Mouse (Mus musculus) heart, embryonic 12.5 days (tissue): Measurements from ENCODE around the gene Abcg1. TPM values are rescaled to one million over a fixed set of nuclear protein-coding genes. Genes with fewer than 3 reads are reported as not detected.
A peak's percentile ranks its signal among the peaks of the same experiment; 100 is the strongest.

Source experiments
- ATAC-seq: fragments of 200-750 bp; cut with Nextera tagmentation; 2 replicates; pipeline ENCODE4 v1.8.0; 2017; ENCODE audit warnings: moderate TSS enrichment, moderate library complexity; ENCODE audit not compliant: insufficient number of reproducible peaks, low FRiP score
- H3K27ac ChIP-seq: fragments of 300-500 bp; sonication (generic); 2 replicates; pipeline ENCODE4 v1.5.1; 2016; ENCODE audit warnings: mild to moderate bottlenecking, moderate library complexity; ENCODE audit not compliant: poor library complexity, severe bottlenecking
- H3K27me3 ChIP-seq: fragments of 300-500 bp; sonication (generic); replicated peaks from 2 replicates; pipeline ENCODE4 v1.6.1; 2016; ENCODE audit warnings: mild to moderate bottlenecking, moderate library complexity
- H3K36me3 ChIP-seq: fragments of 300-500 bp; sonication (generic); 2 replicates; pipeline ENCODE4 v1.6.1; 2016; ENCODE audit warnings: mild to moderate bottlenecking, moderate library complexity
- H3K4me1 ChIP-seq: fragments of 300-500 bp; sonication (generic); replicated peaks from 2 replicates; pipeline ENCODE4 v1.6.1; 2016; ENCODE audit warnings: mild to moderate bottlenecking
- H3K4me2 ChIP-seq: fragments of 300-500 bp; sonication (generic); 2 replicates; pipeline ENCODE4 v1.6.1; 2016; ENCODE audit warnings: mild to moderate bottlenecking, moderate library complexity
- H3K4me3 ChIP-seq: fragments of 300-500 bp; sonication (generic); 2 replicates; pipeline ENCODE4 v1.5.1; 2016; ENCODE audit warnings: mild to moderate bottlenecking
- H3K9ac ChIP-seq: fragments of 300-500 bp; sonication (generic); 2 replicates; pipeline ENCODE4 v1.6.1; 2016; ENCODE audit warnings: mild to moderate bottlenecking, moderate library complexity
- H3K9me3 ChIP-seq: fragments of 300-500 bp; sonication (generic); replicated peaks from 2 replicates; pipeline ENCODE4 v1.6.1; 2016; ENCODE audit warnings: mild to moderate bottlenecking, moderate library complexity
- WGBS: fragments of 180-500 bp; shearing (Covaris S2); methylation state at CpG from one replicate; pipeline ENCODE4 v1.1.7; 2016; 5-methylcytosine and 5-hydroxymethylcytosine counted together
- polyA plus RNA-seq: library from polyadenylated mRNA; unstranded; fragments of >200 nt; fragmentation: Nextera tagmentation; extraction: Ambion mirVana; gene quantifications from 2 replicates; pipeline ENCODE4 v1.2.1, GENCODE M21; 2016

Abcg1 gene
- polyA plus RNA-seq, 1 experiment from 2014 or later, result 6.6 TPM

GRCm38 (mm10) chr17:31042751-31043150 lies 14.7 kb upstream of the Abcg1 start:
- H3K27me3 ChIP-seq, result no peaks in the 10 kb centered on the region
- H3K4me2 ChIP-seq, result no peak overlapping the region
- no peak for ATAC-seq
- WGBS, result 87% methylated on average over 2 of the region's 2 CpGs
- peaks cover 9% of the 10 kb centered on the region; the same call in 1 of the 2 replicates for H3K4me1 ChIP-seq
- no peak overlapping the region for H3K4me3 ChIP-seq
- no peak overlapping the region for H3K27ac ChIP-seq
- H3K9me3 ChIP-seq, result no peaks in the 10 kb centered on the region
- H3K36me3 ChIP-seq, result no peaks in the 10 kb centered on the region
- no peak overlapping the region for H3K9ac ChIP-seq

DNA sequence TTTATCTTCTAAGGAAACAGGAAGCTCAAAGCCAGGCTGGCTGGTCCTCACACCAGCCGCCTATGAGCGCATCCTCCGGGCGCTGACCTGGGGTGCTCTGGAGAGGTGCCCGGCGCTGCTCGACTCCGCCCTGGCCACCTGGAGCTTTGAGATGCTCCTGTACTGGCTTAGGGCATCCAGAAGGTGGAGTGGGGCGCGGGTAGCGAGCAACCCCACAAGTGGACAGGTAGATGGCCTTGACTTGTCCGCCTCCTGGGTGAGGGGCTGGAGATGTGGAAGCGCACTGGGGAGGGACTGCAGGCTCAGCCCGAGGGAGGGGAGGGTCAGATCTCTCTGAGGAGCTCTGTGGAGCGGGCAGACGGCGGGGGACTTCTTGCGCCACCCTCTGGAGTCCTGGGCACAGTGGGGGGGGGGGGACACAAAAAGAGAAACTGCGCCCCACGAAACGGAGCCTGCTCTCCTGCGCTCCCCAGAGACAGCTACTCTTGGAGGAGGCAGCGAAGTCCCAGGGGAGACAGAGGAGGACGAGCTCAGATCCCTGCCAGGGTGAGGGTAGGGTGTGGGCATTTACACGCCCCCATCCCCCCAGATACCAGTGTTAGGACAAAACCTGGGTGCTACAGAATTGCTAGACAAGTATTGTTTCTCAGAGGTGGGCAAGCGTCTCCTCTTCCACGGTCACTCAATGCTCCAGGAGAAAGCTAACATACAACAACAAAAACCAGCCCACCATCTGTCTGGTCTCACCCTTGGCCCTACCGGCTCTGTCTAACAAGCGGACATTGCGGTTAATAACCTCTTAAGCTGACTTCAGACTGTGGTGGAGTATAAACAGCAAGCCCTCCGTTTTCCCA lies 643 bp downstream of the Abcg1 start:
- no peaks in the 10 kb centered on the region for H3K36me3 ChIP-seq
- 2% methylated on average over 31 of the region's 31 CpGs for WGBS
- peak overlapping the region; percentile 97 for H3K4me2 ChIP-seq
- H3K9ac ChIP-seq, result peak overlapping the region; percentile 68
- no peak overlapping the region for H3K27ac ChIP-seq
- peaks cover 25% of the 10 kb centered on the region for H3K27me3 ChIP-seq
- peak; percentile 30; the same call in 1 of the 2 replicates for ATAC-seq
- H3K4me1 ChIP-seq, result peaks cover 35% of the 10 kb centered on the region
- peak overlapping the region; percentile 63 for H3K4me3 ChIP-seq
- peaks cover 6% of the 10 kb centered on the region for H3K9me3 ChIP-seq

DNA sequence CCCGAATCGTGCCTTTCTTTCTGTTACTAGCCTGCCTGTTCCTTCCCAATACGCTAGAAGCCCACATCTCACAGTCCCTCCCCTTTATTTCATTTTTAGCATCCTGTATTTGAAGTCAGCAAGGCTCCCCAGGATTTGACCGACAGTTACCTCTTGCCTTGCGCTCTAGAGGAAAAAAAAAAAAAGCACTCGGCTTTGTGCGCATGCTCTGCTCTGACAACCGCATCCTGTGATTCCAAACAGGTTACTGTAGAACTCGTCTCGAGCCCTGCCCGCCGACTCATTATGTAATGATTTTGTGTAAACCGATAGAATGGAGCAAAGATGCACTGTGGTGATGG lies 1.2 kb downstream of the Abcg1 start:
- no peaks in the 10 kb centered on the region for H3K36me3 ChIP-seq
- H3K9me3 ChIP-seq, result peaks cover under 1% of the 10 kb centered on the region; the same call in 1 of the 2 replicates
- peak overlapping the region; percentile 63 for H3K4me3 ChIP-seq
- H3K27ac ChIP-seq, result no peak overlapping the region
- H3K9ac ChIP-seq, result peak overlapping the region; percentile 68
- H3K4me1 ChIP-seq, result peaks cover 35% of the 10 kb centered on the region
- 3% methylated on average over 13 of the region's 13 CpGs for WGBS
- H3K27me3 ChIP-seq, result peaks cover 25% of the 10 kb centered on the region
- ATAC-seq, result no peak
- H3K4me2 ChIP-seq, result peak overlapping the region; percentile 97

GRCm38 (mm10) chr17:31060196-31060587 lies 2.7 kb downstream of the Abcg1 start:
- H3K27me3 ChIP-seq, result peaks cover 25% of the 10 kb centered on the region
- no peak overlapping the region for H3K4me3 ChIP-seq
- ATAC-seq, result no peak
- 0 out of 2 replicates have a peak, but pooled peaks cover 3% of the 10 kb centered on the region for H3K36me3 ChIP-seq
- H3K9ac ChIP-seq, result no peak overlapping the region
- H3K4me2 ChIP-seq, result peak overlapping the region; percentile 17; the same call in 1 of the 2 replicates
- no peaks in the 10 kb centered on the region for H3K9me3 ChIP-seq
- 54% methylated on average over 4 of the region's 4 CpGs for WGBS
- H3K4me1 ChIP-seq, result peaks cover 35% of the 10 kb centered on the region
- H3K27ac ChIP-seq, result peak overlapping the region; percentile 1; the same call in 1 of the 2 replicates

DNA sequence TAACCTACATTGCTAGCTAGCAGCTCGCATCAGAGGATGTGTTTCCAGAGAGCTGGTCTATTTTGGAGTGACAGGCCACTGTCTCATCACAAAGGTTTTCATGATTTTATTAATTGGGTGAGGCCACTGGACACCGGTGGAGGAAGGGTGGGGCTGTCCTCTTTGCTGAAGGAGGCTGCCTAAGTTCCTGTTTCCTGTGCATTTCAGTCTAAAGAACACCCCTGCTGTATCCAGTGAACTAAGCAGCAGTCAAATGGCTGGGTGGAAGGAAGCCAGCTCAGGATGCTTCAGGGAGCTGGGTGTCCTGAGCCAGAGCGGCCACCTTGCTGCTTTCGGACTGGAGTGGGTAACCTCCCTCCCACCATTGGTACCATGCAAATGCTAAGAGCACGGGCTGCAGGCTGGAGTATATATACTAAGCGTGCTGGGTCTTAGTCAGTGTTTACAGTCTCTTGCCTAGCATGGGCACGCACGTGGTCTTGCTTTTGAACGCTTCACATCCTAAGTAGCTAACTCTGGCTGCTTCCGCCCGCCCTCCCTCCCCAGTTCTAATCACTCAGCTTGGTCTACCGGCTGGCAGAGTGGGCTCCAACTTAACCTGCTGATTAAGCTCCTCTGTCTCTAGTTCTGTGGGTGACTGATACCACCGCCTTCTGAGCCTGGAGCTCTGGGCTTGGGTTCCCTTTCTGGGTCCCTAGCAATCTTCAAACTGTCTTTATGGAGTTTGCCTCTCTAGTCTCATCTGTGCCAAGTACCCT lies 3.3 kb downstream of the Abcg1 start:
- no peaks in the 10 kb centered on the region for H3K9me3 ChIP-seq
- 0 out of 2 replicates have a peak, but pooled peaks cover 3% of the 10 kb centered on the region for H3K36me3 ChIP-seq
- H3K4me2 ChIP-seq, result peak overlapping the region; percentile 17; the same call in 1 of the 2 replicates
- no peak for ATAC-seq
- no peak overlapping the region for H3K9ac ChIP-seq
- 54% methylated on average over 13 of the region's 13 CpGs for WGBS
- H3K27ac ChIP-seq, result peak overlapping the region; percentile 8; the same call in 1 of the 2 replicates
- peaks cover 35% of the 10 kb centered on the region for H3K4me1 ChIP-seq
- peaks cover 22% of the 10 kb centered on the region for H3K27me3 ChIP-seq
- no peak overlapping the region for H3K4me3 ChIP-seq

DNA sequence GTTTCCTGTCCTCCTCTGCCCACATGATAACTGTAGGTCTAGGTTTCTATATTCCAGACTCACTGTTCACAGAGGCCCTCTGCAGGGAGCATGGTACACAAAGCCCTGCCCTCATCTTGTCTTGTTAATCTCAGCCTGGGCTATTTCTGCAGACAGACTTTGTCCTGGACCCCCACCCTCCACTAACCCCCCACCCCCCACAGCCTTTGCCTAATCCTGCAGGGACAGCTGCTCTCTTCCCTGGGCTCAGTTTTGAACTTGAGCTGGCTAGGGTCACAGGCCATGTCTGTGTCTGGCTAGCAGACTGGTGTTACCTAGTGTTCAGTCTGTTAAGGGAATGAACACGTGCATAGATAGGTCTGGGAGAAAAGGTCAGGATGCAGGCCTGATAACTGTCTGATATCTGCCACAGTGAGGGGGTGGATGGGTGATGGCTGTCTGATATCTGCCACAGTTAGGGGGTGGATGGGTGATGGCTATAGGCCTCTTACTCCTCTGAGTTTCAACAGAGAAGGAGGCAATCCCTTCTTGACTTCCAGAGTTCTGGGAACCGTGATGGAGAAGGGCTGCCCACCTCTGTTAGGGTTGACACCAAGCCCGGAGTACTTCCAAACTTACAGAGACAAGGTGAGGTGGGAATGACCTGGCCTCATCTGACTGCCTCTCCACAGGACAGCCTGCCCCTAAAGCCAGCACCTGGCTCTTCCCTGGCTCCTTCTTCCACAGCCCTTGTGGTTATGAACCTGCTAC lies 4.0 kb downstream of the Abcg1 start:
- Histone ChIP-seq H3K4me1 (peaks cover 35% of the 10 kb centered on the region), H3K4me2 (no peak overlapping the region), H3K36me3 (0 out of 2 replicates have a peak, but pooled peaks cover 3% of the 10 kb centered on the region), H3K27ac (0 out of 2 replicates have a peak overlapping the region, but pooled peaks have one; percentile 8), H3K27me3 (peaks cover 19% of the 10 kb centered on the region), H3K9me3 (no peaks in the 10 kb centered on the region), H3K9ac (no peak overlapping the region), H3K4me3 (no peak overlapping the region)
- ATAC-seq, result no peak
- 57% methylated on average over 3 of the region's 3 CpGs for WGBS

GRCm38 (mm10) chr17:31066058-31066457 lies 8.6 kb downstream of the Abcg1 start:
- WGBS, result 71% methylated on average over 6 of the region's 6 CpGs
- H3K9ac ChIP-seq, result no peak overlapping the region
- no peak for ATAC-seq

DNA sequence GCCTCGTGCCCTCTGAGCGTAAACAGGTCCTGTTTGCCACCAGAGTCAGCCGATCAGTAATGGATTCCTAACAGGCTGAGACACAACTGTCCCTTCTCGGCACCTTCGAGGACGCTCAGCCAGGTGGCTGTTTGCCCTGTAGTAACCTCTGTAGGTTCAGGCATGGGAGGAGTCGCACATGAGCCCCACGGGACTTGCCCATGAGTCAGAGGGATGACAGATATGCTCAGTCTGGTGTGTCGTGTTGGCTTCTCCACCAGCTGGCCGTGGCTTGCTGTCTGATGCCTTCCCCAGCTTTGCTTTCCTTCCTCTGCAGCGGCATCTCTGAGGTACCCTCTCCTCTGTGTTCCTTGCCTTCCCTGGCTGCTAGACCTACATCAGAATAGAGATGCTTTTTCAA lies 9.6 kb downstream of the Abcg1 start:
- peaks cover 36% of the 10 kb centered on the region for H3K4me1 ChIP-seq
- H3K9ac ChIP-seq, result no peak overlapping the region
- no peaks in the 10 kb centered on the region for H3K9me3 ChIP-seq
- H3K27ac ChIP-seq, result no peak overlapping the region
- no peak overlapping the region for H3K4me2 ChIP-seq
- no peak overlapping the region for H3K4me3 ChIP-seq
- no peak for ATAC-seq
- WGBS, result 65% methylated on average over 11 of the region's 11 CpGs
- H3K36me3 ChIP-seq, result 0 out of 2 replicates have a peak, but pooled peaks cover 3% of the 10 kb centered on the region
- H3K27me3 ChIP-seq, result no peaks in the 10 kb centered on the region

More at GRCm38 (mm10) chr17:31066058-31066457, 8.6 kb downstream of the Abcg1 start:
- Histone ChIP-seq H3K27ac (no peak overlapping the region), H3K27me3 (no peaks in the 10 kb centered on the region), H3K4me1 (peaks cover 32% of the 10 kb centered on the region), H3K9me3 (no peaks in the 10 kb centered on the region), H3K4me3 (no peak overlapping the region), H3K4me2 (no peak overlapping the region), H3K36me3 (0 out of 2 replicates have a peak, but pooled peaks cover 3% of the 10 kb centered on the region)

DNA sequence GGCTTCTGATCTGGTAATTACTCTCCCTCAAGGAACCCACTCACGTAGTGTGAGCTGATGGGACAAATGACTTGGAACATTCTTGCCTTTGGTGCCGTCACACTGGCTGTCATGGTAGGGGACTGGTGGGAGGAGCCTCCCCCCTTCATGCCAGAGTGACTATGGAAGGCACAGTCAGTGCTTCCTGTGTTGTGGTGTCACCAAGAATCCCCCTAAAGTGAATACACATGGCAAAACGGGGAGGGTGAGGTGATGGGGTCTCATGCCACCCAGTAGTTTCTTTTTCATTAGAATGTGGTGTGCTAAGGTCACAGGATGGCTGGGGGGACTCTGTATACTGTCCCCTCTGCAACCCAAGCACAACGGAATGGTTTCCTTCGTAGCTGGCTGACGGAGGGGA lies 11.6 kb downstream of the Abcg1 start:
- H3K27me3 ChIP-seq, result no peaks in the 10 kb centered on the region
- no peak overlapping the region for H3K9ac ChIP-seq
- no peak overlapping the region for H3K4me2 ChIP-seq
- H3K36me3 ChIP-seq, result 0 out of 2 replicates have a peak, but pooled peaks cover 3% of the 10 kb centered on the region
- no peaks in the 10 kb centered on the region for H3K9me3 ChIP-seq
- 76% methylated on average over 6 of the region's 6 CpGs for WGBS
- no peak overlapping the region for H3K27ac ChIP-seq
- peaks cover 57% of the 10 kb centered on the region for H3K4me1 ChIP-seq
- no peak overlapping the region for H3K4me3 ChIP-seq
- ATAC-seq, result no peak

DNA sequence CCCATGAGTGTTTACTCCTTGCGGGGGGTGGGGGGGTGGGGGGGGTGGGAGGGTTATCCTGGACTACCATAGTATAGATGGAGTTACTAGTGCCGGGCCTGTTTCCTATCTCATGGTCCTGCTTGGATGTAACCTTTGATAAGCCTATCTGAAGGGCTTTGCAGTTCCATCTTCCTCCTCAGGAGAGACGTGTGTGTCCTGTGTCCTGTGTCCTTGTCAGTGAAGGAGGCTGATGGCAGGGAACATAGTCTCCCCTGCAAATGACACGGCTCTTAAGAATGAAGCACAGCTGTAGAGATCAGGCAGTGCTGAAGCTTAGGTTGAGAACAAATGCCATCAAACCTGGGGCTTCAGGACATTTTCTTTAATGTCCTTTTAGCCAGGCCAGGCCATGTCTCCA lies 12.4 kb downstream of the Abcg1 start:
- no peaks in the 10 kb centered on the region for H3K36me3 ChIP-seq
- no peaks in the 10 kb centered on the region for H3K9me3 ChIP-seq
- H3K4me1 ChIP-seq, result peaks cover 64% of the 10 kb centered on the region
- H3K27me3 ChIP-seq, result no peaks in the 10 kb centered on the region
- H3K27ac ChIP-seq, result no peak overlapping the region
- H3K4me2 ChIP-seq, result no peak overlapping the region
- H3K9ac ChIP-seq, result no peak overlapping the region
- ATAC-seq, result no peak
- 60% methylated on average over 4 of the region's 4 CpGs for WGBS
- H3K4me3 ChIP-seq, result no peak overlapping the region
